Comparison of ENCODE assay signal across 8 mouse cellular contexts in genomic region chr11:117598610-117599009, GRCm38 (mm10). TPM values are rescaled to one million over a fixed set of nuclear protein-coding genes. Genes with fewer than 3 reads are reported as not detected.
DNase-seq lines count a peak whose midpoint lies in the region; ATAC-seq and TF ChIP-seq lines count a peak whose summit lies in the region.

No protein-coding gene starts in this region.

- no peak for TF ChIP-seq POLR2A in spleen, adult 2 months (IDR thresholded peaks at IDR 0.05; ENCODE audit: low read depth, low read length)

- no peaks in the 10 kb centered on the region for H3K9me3 ChIP-seq in hindbrain, embryonic 14.5 days (ENCODE audit: control insufficient read depth, low read length)

- WGBS in spleen, adult 2 months: 5% methylated on average over 9 of the region's 9 CpGs
- 3% methylated on average over 9 of the region's 9 CpGs for WGBS in hindbrain, embryonic 14.5 days

- ATAC-seq in hindbrain, embryonic 14.5 days (ENCODE audit: low FRiP score): no peak
- no peak for ATAC-seq in erythroid progenitor cell, adult 5-6 weeks (replicated peaks; ENCODE audit: low FRiP score, poor library complexity, severe bottlenecking)

- peak; percentile 31 for DNase-seq in adrenal gland, postnatal 14 days
- no peak for DNase-seq in adrenal gland, postnatal 36 days
- peak in 1 of 2 experiments; percentile 18 for DNase-seq in spleen, adult 2 months (ENCODE audit: low read depth in 1 of 2, low spot score in 2 of 2)
- DNase-seq in spleen, postnatal 14 days (ENCODE audit: low spot score in 2 of 2): no peak
- peak; percentile 48 for DNase-seq in hindbrain, embryonic 14.5 days (ENCODE audit: low spot score)
- DNase-seq in lung, postnatal 14 days: peak; percentile 17
- peak; percentile 42 for DNase-seq in thymus, postnatal 14 days

- peak overlapping the region; percentile 30 for H3K4me2 ChIP-seq in hindbrain, embryonic 14.5 days (replicated peaks)

- peak overlapping the region; percentile 32; the same call in 1 of the 2 replicates for H3K9ac ChIP-seq in hindbrain, embryonic 14.5 days

- peaks cover 5% of the 10 kb centered on the region; the same call in 1 of the 2 replicates for H3K4me1 ChIP-seq in spleen, adult 2 months (ENCODE audit: control insufficient read depth, insufficient read depth, insufficient read length)
- H3K4me1 ChIP-seq in hindbrain, embryonic 14.5 days (replicated peaks; ENCODE audit: control insufficient read depth, insufficient read depth, low read length): peaks cover 45% of the 10 kb centered on the region

- TF ChIP-seq CTCF in spleen, adult 2 months (IDR thresholded peaks at IDR 0.05; ENCODE audit: extremely low read depth, insufficient read depth, insufficient read length, insufficient replicate concordance): no peak

- H3K4me3 ChIP-seq in spleen, adult 2 months (ENCODE audit: extremely low read depth, insufficient read depth, insufficient read length): peak overlapping the region; percentile 71
- H3K4me3 ChIP-seq in hindbrain, embryonic 14.5 days (replicated peaks; ENCODE audit: low read length): no peak overlapping the region; the same call in 1 of the 2 replicates

- H3K36me3 ChIP-seq in spleen, adult 2 months (ENCODE audit: control insufficient read depth, insufficient read depth, low read length): no peaks in the 10 kb centered on the region
- no peaks in the 10 kb centered on the region for H3K36me3 ChIP-seq in hindbrain, embryonic 14.5 days (replicated peaks; ENCODE audit: control insufficient read depth, insufficient read depth)

- H3K27me3 ChIP-seq in spleen, adult 2 months (ENCODE audit: control insufficient read depth, insufficient read depth, low read length): no peaks in the 10 kb centered on the region
- H3K27me3 ChIP-seq in hindbrain, embryonic 14.5 days (ENCODE audit: control insufficient read depth, insufficient read depth, low read length): peaks cover 4% of the 10 kb centered on the region; the same call in 1 of the 2 replicates

- H3K27ac ChIP-seq in spleen, adult 2 months (ENCODE audit: insufficient read depth, low read length): peak overlapping the region; percentile 26
- peak overlapping the region; percentile 89 for H3K27ac ChIP-seq in hindbrain, embryonic 14.5 days

RNA-seq across cellular contexts. Expression of gene Tnrc6c, which starts 55.5 kb away (rescaled TPM):
- 22.7 and 29.5 TPM in 2 replicates for total RNA-seq in adrenal gland, postnatal 14 days (2021)
- total RNA-seq in adrenal gland, postnatal 36 days (2021): 10 to 100 TPM; 18.6 to 26.3 TPM
- 22.7 and 29.1 TPM in 2 replicates for polyA plus RNA-seq in spleen, adult 2 months (2012; rRNA removed)
- 23.4 and 25.1 TPM in 2 replicates for polyA plus RNA-seq in hindbrain, embryonic 14.5 days (2014; fragmentation: Nextera tagmentation; extraction: Ambion mirVana)
- 10.8 and 13.4 TPM in 2 replicates for total RNA-seq in erythroid progenitor cell, adult 5-6 weeks (2015; ENCODE audit: low replicate concordance)
- total RNA-seq in erythroid progenitor cell, adult 5-6 weeks (2017; ENCODE audit: low replicate concordance): 11.6 and 13.9 TPM in 2 replicates

Comparison
In these comparisons a context has a peak if more than half of its experiments do, and no peak if none do; other contexts are left out.
1. DNase-seq: peak in adrenal gland, postnatal 14 days (single experiment), hindbrain, embryonic 14.5 days (single experiment), lung, postnatal 14 days (single experiment) and thymus, postnatal 14 days (single experiment); none in adrenal gland, postnatal 36 days (0 of 2) and spleen, postnatal 14 days (0 of 2).